Comparison of ENCODE assay signal across 21 mouse cellular contexts in genomic region chrX:52797031-52797625, GRCm38 (mm10). TPM values are rescaled to one million over a fixed set of nuclear protein-coding genes. Genes with fewer than 3 reads are reported as not detected.
DNase-seq lines count a peak whose midpoint lies in the region; ATAC-seq and TF ChIP-seq lines count a peak whose summit lies in the region.
"Had no signal": no experiment of that assay in that cellular context is flagged by ENCODE, and none has a peak within 500 bp of the region (broad histone marks: within the 10 kb centered on the region; RNA-seq: fewer than 3 reads in every experiment).

No protein-coding gene starts in this region.

- ATAC-seq in lung, embryonic 14.5 days (ENCODE audit: insufficient read depth): no peak
- no peak for ATAC-seq in forebrain, embryonic 14.5 days
- no peak for ATAC-seq in neural tube, embryonic 15.5 days (ENCODE audit: low FRiP score)
- ATAC-seq: activated CD4-positive, CD25-positive, alpha-beta regulatory T cell, adult 4 months; hindbrain, embryonic 16.5 days; intestine, postnatal 0 days had no signal

- no peaks in the 10 kb centered on the region for H3K9me3 ChIP-seq in lung, embryonic 14.5 days (ENCODE audit: low read depth, low read length)
- H3K9me3 ChIP-seq in forebrain, embryonic 14.5 days (replicated peaks; ENCODE audit: control insufficient read depth, low read length): no peaks in the 10 kb centered on the region
- H3K9me3 ChIP-seq in neural tube, embryonic 15.5 days (replicated peaks): no peaks in the 10 kb centered on the region
- H3K9me3 ChIP-seq: forebrain, embryonic 12.5 days; limb, embryonic 15.5 days; liver, embryonic 15.5 days; stomach, embryonic 15.5 days had no signal

- DNase-seq in adrenal gland, postnatal 10 days: peak; percentile 16
- DNase-seq in adrenal gland, postnatal 25 days: no peak
- peak; percentile 36 for DNase-seq in lung, embryonic 14.5 days
- DNase-seq in lung, adult 2 months: no peak
- peak; percentile 9 for DNase-seq in 3T3-L1 (ENCODE audit: low read depth, low spot score)
- DNase-seq in ZHBTc4 (ENCODE audit: low read depth, low spot score): peak; percentile 79
- DNase-seq in forebrain, embryonic 14.5 days (ENCODE audit: low spot score): no peak
- DNase-seq: cerebellum, adult 9-11 months; gastrocnemius, postnatal 14 days; heart, adult 2 months; heart, postnatal 4 days; midbrain, embryonic 14.5 days had no signal

- TF ChIP-seq POLR2A in lung, adult 2 months (IDR thresholded peaks at IDR 0.05; ENCODE audit: borderline replicate concordance, extremely low read depth, low read depth, low read length): no peak

- WGBS in lung, embryonic 14.5 days: 47% methylated on average over 9 of the region's 9 CpGs
- 48% methylated on average over 9 of the region's 9 CpGs for WGBS in lung, adult 2 months
- WGBS in forebrain, embryonic 14.5 days: 56% methylated on average over 9 of the region's 9 CpGs
- WGBS in neural tube, embryonic 15.5 days: 66% methylated on average over 9 of the region's 9 CpGs

- H3K4me1 ChIP-seq in lung, embryonic 14.5 days (ENCODE audit: insufficient read depth): no peaks in the 10 kb centered on the region
- peaks cover 3% of the 10 kb centered on the region; the same call in 1 of the 2 replicates for H3K4me1 ChIP-seq in lung, adult 2 months (ENCODE audit: control insufficient read depth, insufficient read depth, low read length)
- H3K4me1 ChIP-seq in forebrain, embryonic 14.5 days (ENCODE audit: control insufficient read depth, insufficient read depth, low read length): no peaks in the 10 kb centered on the region
- H3K4me1 ChIP-seq in neural tube, embryonic 15.5 days: peaks cover 4% of the 10 kb centered on the region; the same call in 1 of the 2 replicates
- H3K4me1 ChIP-seq: limb, embryonic 15.5 days; liver, embryonic 15.5 days; stomach, embryonic 15.5 days had no signal

- no peaks in the 10 kb centered on the region for H3K36me3 ChIP-seq in lung, embryonic 14.5 days (ENCODE audit: insufficient read depth)
- no peaks in the 10 kb centered on the region for H3K36me3 ChIP-seq in forebrain, embryonic 14.5 days (ENCODE audit: control insufficient read depth, insufficient read depth, low read length)
- no peaks in the 10 kb centered on the region for H3K36me3 ChIP-seq in neural tube, embryonic 15.5 days
- H3K36me3 ChIP-seq: forebrain, embryonic 12.5 days; limb, embryonic 15.5 days; liver, embryonic 15.5 days; stomach, embryonic 15.5 days had no signal

- no peak overlapping the region for H3K27ac ChIP-seq in lung, embryonic 14.5 days (ENCODE audit: low read depth)
- no peak overlapping the region for H3K27ac ChIP-seq in forebrain, embryonic 14.5 days (ENCODE audit: low read depth, low read length)
- no peak overlapping the region for H3K27ac ChIP-seq in neural tube, embryonic 15.5 days (replicated peaks)
- H3K27ac ChIP-seq: forebrain, embryonic 12.5 days; heart, adult 2 months; limb, embryonic 15.5 days; liver, embryonic 15.5 days; stomach, embryonic 15.5 days had no signal

- no peak overlapping the region for H3K4me2 ChIP-seq in lung, embryonic 14.5 days
- H3K4me2 ChIP-seq in forebrain, embryonic 14.5 days (ENCODE audit: low read length): no peak overlapping the region
- no peak overlapping the region for H3K4me2 ChIP-seq in neural tube, embryonic 15.5 days
- H3K4me2 ChIP-seq: forebrain, embryonic 12.5 days; limb, embryonic 15.5 days; liver, embryonic 15.5 days; stomach, embryonic 15.5 days had no signal

- no peak overlapping the region for H3K9ac ChIP-seq in lung, embryonic 14.5 days
- H3K9ac ChIP-seq in forebrain, embryonic 14.5 days (ENCODE audit: low read length): no peak overlapping the region
- H3K9ac ChIP-seq in neural tube, embryonic 15.5 days (replicated peaks): no peak overlapping the region
- H3K9ac ChIP-seq: forebrain, embryonic 12.5 days; limb, embryonic 15.5 days; liver, embryonic 15.5 days; stomach, embryonic 15.5 days had no signal

- no peak for TF ChIP-seq CTCF in lung, embryonic 14.5 days (IDR thresholded peaks at IDR 0.05; ENCODE audit: low read depth)
- no peak for TF ChIP-seq CTCF in lung, adult 2 months (IDR thresholded peaks at IDR 0.05; ENCODE audit: insufficient read depth, low read length)

- no peak overlapping the region for H3K4me3 ChIP-seq in lung, embryonic 14.5 days (ENCODE audit: low read depth, low read length)
- no peak overlapping the region for H3K4me3 ChIP-seq in lung, adult 2 months (replicated peaks; ENCODE audit: extremely low read depth, low read depth, low read length)
- H3K4me3 ChIP-seq in forebrain, embryonic 14.5 days (ENCODE audit: low read depth, low read length): no peak overlapping the region
- H3K4me3 ChIP-seq in neural tube, embryonic 15.5 days (replicated peaks): no peak overlapping the region
- H3K4me3 ChIP-seq: forebrain, embryonic 12.5 days; heart, adult 2 months; limb, embryonic 15.5 days; liver, embryonic 15.5 days; myocyte; stomach, embryonic 15.5 days had no signal

- no peaks in the 10 kb centered on the region for H3K27me3 ChIP-seq in lung, embryonic 14.5 days (ENCODE audit: insufficient read depth, low read length)
- no peaks in the 10 kb centered on the region for H3K27me3 ChIP-seq in forebrain, embryonic 14.5 days (replicated peaks; ENCODE audit: control insufficient read depth, insufficient read depth, low read length)
- no peaks in the 10 kb centered on the region for H3K27me3 ChIP-seq in neural tube, embryonic 15.5 days (replicated peaks)
- H3K27me3 ChIP-seq: forebrain, embryonic 12.5 days; limb, embryonic 15.5 days; liver, embryonic 15.5 days; stomach, embryonic 15.5 days had no signal

RNA-seq across cellular contexts. Expression of gene Ccdc160, which starts 6.1 kb away (rescaled TPM):
- 10 to 100 TPM; 11.4 to 11.6 TPM for total RNA-seq in adrenal gland, postnatal 10 days (2021)
- total RNA-seq in adrenal gland, postnatal 25 days (2021): 13.6 and 14.0 TPM in 2 replicates
- 1.9 and 2.7 TPM in 2 replicates for polyA plus RNA-seq in lung, embryonic 14.5 days (2014; fragmentation: Nextera tagmentation; extraction: Ambion mirVana)
- 0.17 and 0.20 TPM in 2 replicates for polyA plus RNA-seq in lung, adult 2 months (2012; rRNA removed)
- 3.7 and 4.0 TPM in 2 replicates for polyA plus RNA-seq in forebrain, embryonic 14.5 days (2014; fragmentation: Nextera tagmentation; extraction: Ambion mirVana)
- polyA plus RNA-seq in neural tube, embryonic 15.5 days (2015; fragmentation: Nextera tagmentation; extraction: Ambion mirVana): 6.7 and 7.7 TPM in 2 replicates
- polyA plus RNA-seq: activated CD4-positive, CD25-positive, alpha-beta regulatory T cell, adult 4 months; heart, adult 2 months; myocyte had no signal

Comparison
In these comparisons a context has a peak if more than half of its experiments do, and no peak if none do; other contexts are left out.
1. DNase-seq: peak in adrenal gland, postnatal 10 days (single experiment), lung, embryonic 14.5 days (single experiment), 3T3-L1 (single experiment) and ZHBTc4 (single experiment); none in adrenal gland, postnatal 25 days (single experiment), lung, adult 2 months (single experiment) and forebrain, embryonic 14.5 days (single experiment).